Mouse (Mus musculus) limb, embryonic 13.5 days (tissue): ENCODE measurements around the gene Galnt14. TPM values are rescaled to one million over a fixed set of nuclear protein-coding genes. Genes with fewer than 3 reads are reported as not detected.

Source experiments
- ATAC-seq: fragments of 200-750 bp; cut with Nextera tagmentation; 2 replicates; pipeline ENCODE4 v1.8.0; 2017; ENCODE audit warnings: low read depth, moderate number of reproducible peaks, moderate TSS enrichment; ENCODE audit not compliant: low FRiP score
- H3K27ac ChIP-seq: fragments of 300-500 bp; sonication (generic); 2 replicates; pipeline ENCODE4 v1.5.1; 2015; ENCODE audit warnings: inconsistent platforms, mild to moderate bottlenecking, moderate library complexity
- H3K27me3 ChIP-seq: fragments of 300-500 bp; sonication (generic); 2 replicates; pipeline ENCODE4 v1.6.1; 2015; ENCODE audit warnings: mild to moderate bottlenecking, inconsistent platforms
- H3K36me3 ChIP-seq: fragments of 300-500 bp; sonication (generic); 2 replicates; pipeline ENCODE4 v1.6.1; 2015; ENCODE audit warnings: inconsistent platforms, mild to moderate bottlenecking, moderate library complexity
- H3K4me1 ChIP-seq: fragments of 300-500 bp; sonication (generic); 2 replicates; pipeline ENCODE4 v1.6.1; 2015; ENCODE audit warnings: inconsistent platforms
- H3K4me2 ChIP-seq: fragments of 300-500 bp; sonication (generic); replicated peaks from 2 replicates; pipeline ENCODE4 v1.6.1; 2015; ENCODE audit warnings: inconsistent platforms, mild to moderate bottlenecking, moderate library complexity
- H3K4me3 ChIP-seq: fragments of 300-500 bp; sonication (generic); 2 replicates; pipeline ENCODE4 v1.5.1; 2015; ENCODE audit warnings: moderate library complexity, mild to moderate bottlenecking, inconsistent platforms
- H3K9ac ChIP-seq: fragments of 300-500 bp; sonication (generic); 2 replicates; pipeline ENCODE4 v1.6.1; 2015; ENCODE audit warnings: mild to moderate bottlenecking, inconsistent platforms
- H3K9me3 ChIP-seq: fragments of 300-500 bp; sonication (generic); 2 replicates; pipeline ENCODE4 v1.6.1; 2016; ENCODE audit warnings: inconsistent platforms
- WGBS: fragments of 180-500 bp; shearing (Covaris S2); methylation state at CpG from one replicate; pipeline ENCODE4 v1.1.7; 2015; 5-methylcytosine and 5-hydroxymethylcytosine counted together
- polyA plus RNA-seq: library from polyadenylated mRNA; unstranded; fragments of >200 nt; fragmentation: Nextera tagmentation; extraction: Ambion mirVana; gene quantifications from 2 replicates; pipeline ENCODE4 v1.2.1, GENCODE M21; 2015

Galnt14 gene
- polyA plus RNA-seq, 1 experiment from 2014 or later = 2.8 TPM

DNA sequence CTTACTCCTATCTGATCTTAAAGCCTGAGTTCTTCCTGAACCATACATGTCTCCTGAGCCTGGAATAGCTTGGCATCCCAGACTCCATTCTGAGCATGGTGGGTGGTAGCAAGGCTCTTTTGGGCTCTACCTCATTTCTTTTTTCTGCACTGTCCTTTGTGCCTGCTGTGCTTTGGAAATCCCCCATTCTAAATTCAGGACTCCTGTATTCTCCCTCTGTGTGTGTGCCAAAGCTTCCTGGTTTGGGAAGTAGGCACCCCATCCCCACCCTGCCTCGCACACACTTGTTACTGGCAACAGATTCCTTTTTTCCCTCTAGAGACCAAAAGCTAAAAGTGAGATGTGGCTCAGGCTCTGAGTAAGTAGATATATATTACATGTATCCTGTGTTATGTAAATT is 191.9 kb downstream of the Galnt14 start:
- Histone ChIP-seq H3K4me3 (no peak overlapping the region), H3K27me3 (no peaks in the 10 kb centered on the region), H3K36me3 (no peaks in the 10 kb centered on the region), H3K9ac (no peak overlapping the region), H3K4me2 (no peak overlapping the region), H3K9me3 (no peaks in the 10 kb centered on the region), H3K27ac (no peak overlapping the region), H3K4me1 (no peaks in the 10 kb centered on the region)
- no peak for ATAC-seq
- WGBS = 83% methylated on average over 1 of the region's 1 CpGs

DNA sequence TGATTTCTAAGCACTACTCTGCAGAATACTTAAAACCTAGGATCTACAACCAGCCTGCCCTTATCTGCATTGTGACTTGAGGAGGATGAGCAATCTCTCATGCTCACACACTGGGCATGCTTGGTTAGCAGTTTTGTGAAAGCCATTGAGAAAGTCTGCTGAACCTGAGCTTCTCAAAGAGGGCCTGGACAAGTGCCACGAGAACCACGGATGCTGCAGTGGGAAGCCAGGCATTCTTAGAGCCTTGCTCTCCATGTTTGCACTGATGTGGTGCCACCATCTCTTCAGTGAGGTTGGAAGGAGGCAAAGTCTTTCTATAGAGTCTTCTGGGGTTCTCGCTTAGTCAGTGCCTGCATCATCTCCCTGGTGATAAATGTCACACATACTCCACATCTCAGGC is 194.7 kb downstream of the Galnt14 start:
- Histone ChIP-seq H3K36me3 (no peaks in the 10 kb centered on the region), H3K4me1 (no peaks in the 10 kb centered on the region), H3K27me3 (no peaks in the 10 kb centered on the region), H3K27ac (no peak overlapping the region), H3K4me2 (no peak overlapping the region), H3K9ac (no peak overlapping the region), H3K4me3 (no peak overlapping the region), H3K9me3 (no peaks in the 10 kb centered on the region)
- no peak for ATAC-seq
- WGBS = 88% methylated on average over 3 of the region's 3 CpGs

DNA sequence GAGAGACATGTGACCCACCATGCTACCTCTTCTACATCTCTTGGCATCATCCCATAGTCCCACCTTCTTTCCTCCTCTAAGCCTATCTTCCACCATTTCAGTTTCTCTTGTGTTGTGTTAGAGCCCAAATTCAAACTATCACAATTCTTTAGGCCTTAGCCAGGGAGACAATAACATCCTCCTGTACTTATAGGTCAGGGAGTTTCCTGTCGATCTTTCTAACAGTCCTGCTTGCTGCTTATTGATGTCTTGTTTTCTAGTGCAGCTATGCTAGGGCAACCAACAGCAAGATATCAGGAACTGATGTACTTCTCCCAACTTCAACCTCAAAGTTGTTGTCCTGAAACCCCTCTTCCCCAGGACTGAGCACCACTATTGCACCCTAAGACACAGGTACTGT is 195.4 kb downstream of the Galnt14 start:
- Histone ChIP-seq H3K4me3 (no peak overlapping the region), H3K4me1 (no peaks in the 10 kb centered on the region), H3K9ac (no peak overlapping the region), H3K9me3 (no peaks in the 10 kb centered on the region), H3K36me3 (no peaks in the 10 kb centered on the region), H3K27ac (no peak overlapping the region), H3K4me2 (no peak overlapping the region), H3K27me3 (no peaks in the 10 kb centered on the region)
- ATAC-seq = no peak
- WGBS = 93% methylated on average over 1 of the region's 1 CpGs

DNA sequence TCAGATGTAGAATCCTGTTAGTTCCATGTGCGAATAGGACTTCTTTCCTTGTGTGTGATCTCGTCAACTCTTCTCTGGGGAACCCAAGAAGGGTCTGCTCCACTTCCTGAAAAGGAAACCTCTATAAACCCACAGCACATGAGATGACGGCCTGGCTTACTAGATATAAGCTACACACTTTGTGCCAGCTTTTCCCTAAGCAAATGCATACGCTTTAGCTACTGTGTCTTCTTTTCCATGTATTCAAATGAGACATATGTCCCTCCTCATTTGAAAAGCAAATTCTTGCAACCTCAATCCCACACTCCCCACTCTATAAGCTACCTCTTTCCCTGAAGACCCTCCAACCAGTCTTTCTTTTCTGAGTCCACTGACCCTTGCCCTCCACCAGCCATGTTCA is 196.0 kb downstream of the Galnt14 start:
- no peaks in the 10 kb centered on the region for H3K27me3 ChIP-seq

DNA sequence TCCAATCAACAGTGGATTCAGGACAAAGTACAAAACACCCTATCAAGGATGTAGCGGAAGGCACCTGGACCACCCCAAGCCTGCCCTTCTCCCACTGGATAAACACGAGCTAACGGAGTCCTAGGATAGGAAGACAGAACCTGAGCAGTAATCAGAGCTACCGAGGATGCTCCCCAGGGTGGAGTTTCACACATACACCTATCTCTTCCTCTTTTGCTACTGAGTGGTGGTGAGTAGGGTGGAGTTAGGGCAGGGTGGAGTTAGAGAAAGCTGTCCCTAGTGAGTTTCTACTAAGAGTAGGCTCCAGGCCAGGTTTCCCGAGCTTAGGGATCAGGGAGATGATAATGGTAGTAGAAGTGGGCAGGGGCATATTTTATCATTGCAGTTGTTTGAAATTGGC is 197.4 kb downstream of the Galnt14 start:
- H3K27me3 ChIP-seq = no peaks in the 10 kb centered on the region
- no peak overlapping the region for H3K27ac ChIP-seq
- 82% methylated on average over 5 of the region's 5 CpGs for WGBS
- H3K4me1 ChIP-seq = no peaks in the 10 kb centered on the region
- no peak overlapping the region for H3K4me3 ChIP-seq
- H3K9me3 ChIP-seq = no peaks in the 10 kb centered on the region
- no peak for ATAC-seq
- no peaks in the 10 kb centered on the region for H3K36me3 ChIP-seq
- H3K4me2 ChIP-seq = no peak overlapping the region
- H3K9ac ChIP-seq = no peak overlapping the region

More for the DNA sequence above, 196.0 kb downstream of the Galnt14 start:
- Histone ChIP-seq H3K27ac (no peak overlapping the region), H3K4me3 (no peak overlapping the region), H3K36me3 (no peaks in the 10 kb centered on the region), H3K9me3 (no peaks in the 10 kb centered on the region), H3K9ac (no peak overlapping the region), H3K4me2 (no peak overlapping the region), H3K4me1 (no peaks in the 10 kb centered on the region)
- 77% methylated on average over 4 of the region's 4 CpGs for WGBS
- ATAC-seq = no peak

DNA sequence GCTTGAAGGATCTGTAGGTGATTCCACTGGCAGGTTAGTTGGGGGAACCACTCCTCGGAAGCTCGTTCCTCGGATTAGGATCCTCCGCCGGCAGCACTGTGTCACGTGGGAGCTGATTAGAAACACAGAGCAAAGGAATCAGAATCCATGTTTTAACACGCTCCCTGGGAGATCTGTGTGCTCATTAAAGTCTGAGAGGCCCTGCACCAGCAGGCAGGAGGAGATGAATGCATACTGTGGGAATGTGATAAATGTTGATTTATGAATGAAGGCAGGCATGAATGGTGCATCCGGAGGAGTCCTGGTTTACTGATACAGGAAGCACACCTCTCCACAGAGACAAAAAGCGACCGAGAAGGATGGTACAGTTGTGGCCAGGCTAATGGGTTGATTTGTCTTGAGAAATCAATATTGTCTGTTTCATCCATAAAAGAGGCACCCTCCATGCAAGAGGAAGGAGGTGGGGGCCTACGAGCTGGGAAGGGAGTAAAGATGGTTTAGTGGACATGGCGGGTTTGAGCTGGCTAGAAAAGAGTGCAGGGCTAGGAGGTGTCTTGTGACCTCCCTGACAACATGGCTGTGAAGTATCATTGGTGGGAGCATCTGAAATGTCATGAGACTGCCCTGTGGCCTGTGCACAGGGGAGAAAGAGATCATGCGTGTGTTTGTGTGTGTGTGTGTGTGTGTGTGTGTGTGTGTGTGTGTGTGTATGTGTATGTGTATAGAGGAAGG is 202.3 kb downstream of the Galnt14 start:
- Histone ChIP-seq H3K4me1 (no peaks in the 10 kb centered on the region), H3K9me3 (no peaks in the 10 kb centered on the region), H3K27me3 (no peaks in the 10 kb centered on the region), H3K4me2 (no peak overlapping the region), H3K4me3 (no peak overlapping the region), H3K27ac (no peak overlapping the region), H3K36me3 (no peaks in the 10 kb centered on the region), H3K9ac (no peak overlapping the region)
- no peak for ATAC-seq
- WGBS = 76% methylated on average over 13 of the region's 13 CpGs

DNA sequence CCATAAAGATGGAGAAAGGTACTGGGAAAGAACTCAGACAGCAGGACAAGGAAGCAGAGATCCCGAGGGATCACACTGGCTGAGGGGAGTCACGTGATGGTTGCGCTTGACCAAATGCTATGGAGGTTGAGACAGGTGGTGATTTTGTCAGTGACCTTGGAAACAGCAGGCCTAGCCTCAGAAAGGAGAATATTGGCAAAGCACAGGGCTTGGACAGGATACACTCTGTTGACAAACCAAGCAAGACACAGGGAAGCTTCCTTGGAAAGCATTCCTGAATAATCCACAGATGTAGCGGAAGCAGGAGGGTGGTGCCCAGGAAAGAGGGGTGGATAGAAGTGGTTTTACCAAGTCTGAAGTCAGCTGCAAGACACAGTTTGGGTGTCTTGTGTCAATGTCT is 206.1 kb downstream of the Galnt14 start:
- H3K4me3 ChIP-seq = no peak overlapping the region
- 85% methylated on average over 4 of the region's 4 CpGs for WGBS
- no peaks in the 10 kb centered on the region for H3K4me1 ChIP-seq
- no peak overlapping the region for H3K4me2 ChIP-seq
- no peak overlapping the region for H3K27ac ChIP-seq
- H3K9me3 ChIP-seq = no peaks in the 10 kb centered on the region
- ATAC-seq = no peak
- H3K9ac ChIP-seq = no peak overlapping the region
- no peaks in the 10 kb centered on the region for H3K36me3 ChIP-seq
- no peaks in the 10 kb centered on the region for H3K27me3 ChIP-seq

DNA sequence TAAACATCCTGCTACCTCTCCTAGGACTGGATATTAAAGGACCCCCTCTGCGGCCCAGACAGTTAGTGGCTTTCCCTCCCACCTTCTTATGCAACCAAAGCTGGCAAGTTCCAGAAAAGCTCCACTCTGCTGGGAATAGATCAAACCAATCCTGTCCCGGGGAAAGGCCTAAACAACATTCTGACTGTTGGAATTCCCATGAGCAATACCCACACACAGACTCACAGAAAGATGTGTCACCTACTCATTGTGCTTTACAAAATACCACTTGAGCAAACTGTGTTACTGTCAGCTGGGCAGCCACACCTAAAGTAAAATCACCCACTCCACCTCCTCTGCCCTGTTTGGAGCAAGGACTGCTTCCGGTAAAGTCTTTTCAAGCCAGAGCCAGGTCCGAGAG is 207.6 kb downstream of the Galnt14 start:
- Histone ChIP-seq H3K4me3 (no peak overlapping the region), H3K4me1 (no peaks in the 10 kb centered on the region), H3K36me3 (no peaks in the 10 kb centered on the region), H3K27me3 (no peaks in the 10 kb centered on the region), H3K27ac (no peak overlapping the region), H3K9ac (no peak overlapping the region), H3K4me2 (no peak overlapping the region), H3K9me3 (no peaks in the 10 kb centered on the region)
- WGBS = 86% methylated on average over 4 of the region's 4 CpGs
- ATAC-seq = no peak

DNA sequence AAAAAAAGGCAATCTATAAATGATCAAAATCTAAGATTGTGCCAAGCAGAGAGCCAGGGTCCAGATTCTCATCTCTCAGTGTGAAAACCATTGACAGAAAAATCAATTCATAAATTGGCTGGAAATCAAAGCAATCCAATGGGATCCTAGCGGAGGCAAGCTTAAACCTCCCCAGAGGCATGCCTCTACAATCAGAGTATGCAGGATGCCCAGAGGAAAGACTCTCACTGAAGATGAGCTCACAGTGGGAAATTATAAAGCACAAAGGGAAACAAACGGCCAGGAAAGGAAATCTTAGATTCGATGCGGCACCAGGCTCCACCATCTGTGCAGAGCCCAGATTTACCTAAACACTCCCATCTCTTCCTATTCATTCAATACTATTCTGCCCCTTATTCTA is 220.7 kb downstream of the Galnt14 start:
- H3K27me3 ChIP-seq = no peaks in the 10 kb centered on the region
- H3K9ac ChIP-seq = no peak overlapping the region
- no peak overlapping the region for H3K4me3 ChIP-seq
- no peak overlapping the region for H3K27ac ChIP-seq
- no peak overlapping the region for H3K4me2 ChIP-seq
- WGBS = 92% methylated on average over 4 of the region's 4 CpGs
- H3K36me3 ChIP-seq = no peaks in the 10 kb centered on the region
- no peaks in the 10 kb centered on the region for H3K4me1 ChIP-seq
- no peaks in the 10 kb centered on the region for H3K9me3 ChIP-seq
- ATAC-seq = no peak

DNA sequence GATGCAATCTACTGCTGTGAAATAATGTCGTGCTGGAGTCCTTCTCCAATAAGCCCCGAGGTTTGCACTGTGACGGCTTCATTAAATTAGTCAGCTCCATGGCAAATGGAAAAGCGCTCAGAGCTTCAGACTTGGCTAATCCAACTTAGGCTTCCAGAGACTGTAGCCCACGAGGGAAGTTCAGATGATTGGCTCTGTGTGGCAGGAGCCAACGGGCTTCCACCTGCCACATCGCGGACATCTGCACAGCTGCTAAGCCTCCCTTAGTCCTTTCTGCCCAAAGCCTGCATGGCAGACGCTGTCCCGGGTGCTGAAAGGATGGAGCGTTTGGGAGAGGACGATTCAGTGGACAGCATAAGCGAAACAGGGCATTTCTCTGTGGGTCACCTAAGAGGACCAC is 222.5 kb downstream of the Galnt14 start:
- Histone ChIP-seq H3K4me1 (no peaks in the 10 kb centered on the region), H3K9me3 (no peaks in the 10 kb centered on the region), H3K27ac (no peak overlapping the region), H3K9ac (no peak overlapping the region), H3K4me2 (no peak overlapping the region), H3K4me3 (no peak overlapping the region), H3K36me3 (no peaks in the 10 kb centered on the region), H3K27me3 (no peaks in the 10 kb centered on the region)
- 25% methylated on average over 13 of the region's 13 CpGs for WGBS
- ATAC-seq = no peak

DNA sequence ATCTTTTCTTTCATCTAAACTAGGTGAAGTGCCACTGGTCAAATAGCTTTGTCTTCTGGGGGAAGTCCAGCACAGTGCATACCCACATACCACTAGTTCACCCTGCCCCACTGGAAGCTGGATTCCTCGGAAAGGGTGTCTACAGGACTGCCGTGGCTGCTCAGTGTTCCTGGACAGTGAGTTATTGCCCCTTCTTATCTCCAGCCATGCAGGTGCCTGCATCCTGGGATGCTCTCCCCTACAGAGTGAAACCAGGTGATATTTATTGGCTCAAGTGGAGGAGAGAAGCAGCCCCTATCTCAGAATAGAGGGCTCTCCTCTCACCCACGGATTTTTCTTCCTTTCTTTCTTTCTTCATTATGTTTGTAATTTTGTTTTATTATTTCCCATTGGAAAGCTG is 222.9 kb downstream of the Galnt14 start:
- no peaks in the 10 kb centered on the region for H3K27me3 ChIP-seq
- no peak overlapping the region for H3K27ac ChIP-seq
- 62% methylated on average over 3 of the region's 3 CpGs for WGBS
- no peaks in the 10 kb centered on the region for H3K36me3 ChIP-seq
- no peak overlapping the region for H3K9ac ChIP-seq
- no peak overlapping the region for H3K4me3 ChIP-seq
- no peaks in the 10 kb centered on the region for H3K9me3 ChIP-seq
- no peak overlapping the region for H3K4me2 ChIP-seq
- H3K4me1 ChIP-seq = no peaks in the 10 kb centered on the region
- ATAC-seq = no peak

DNA sequence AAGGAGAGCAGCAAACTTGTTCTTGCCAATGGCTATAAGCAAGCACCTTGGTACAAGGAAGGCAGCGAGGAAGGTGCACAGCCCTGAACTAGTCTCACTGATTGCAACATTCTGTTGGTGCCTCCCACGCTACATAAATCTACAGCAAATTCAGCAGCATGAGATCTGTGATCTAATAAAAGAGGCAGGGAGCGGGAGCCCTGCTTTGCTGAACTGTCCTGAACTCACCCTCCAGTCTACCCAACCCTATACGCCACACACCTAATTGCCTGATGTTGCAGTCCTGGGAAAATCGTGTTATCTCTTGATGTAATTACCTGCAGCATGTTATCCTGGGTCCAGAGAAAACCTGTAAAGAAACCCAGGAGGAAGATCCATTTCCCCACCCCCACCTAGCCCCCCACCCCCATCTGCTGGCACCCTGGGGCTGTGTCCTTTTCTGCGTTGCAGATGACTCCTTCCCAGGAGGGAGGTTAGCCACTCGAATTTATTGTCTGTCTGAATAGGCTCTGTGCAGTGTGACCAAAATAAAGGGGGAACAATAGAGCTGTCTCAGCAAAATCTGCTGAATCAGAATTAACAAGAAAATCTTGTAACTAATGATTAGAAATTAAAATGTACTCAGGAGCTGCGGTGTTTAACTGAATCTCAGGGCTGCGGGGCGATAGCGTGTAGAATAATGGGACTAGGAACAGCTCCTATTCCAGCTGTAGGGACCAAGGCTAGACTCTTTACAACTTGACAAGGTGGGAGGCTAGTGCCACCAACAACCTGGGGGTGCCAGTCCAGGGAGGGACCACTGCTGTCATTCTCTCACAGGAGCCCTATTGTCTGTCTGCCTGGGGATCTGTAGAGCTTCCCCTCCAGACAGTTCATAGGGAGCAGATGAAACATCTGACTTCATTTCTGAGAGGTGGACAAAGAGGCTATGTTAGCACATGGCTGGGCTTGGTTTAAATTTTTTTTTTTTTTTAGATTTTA is 232.9 kb downstream of the Galnt14 start:
- H3K9ac ChIP-seq = no peak overlapping the region
- whole genome bisulfite sequencing = 62% methylated on average over 11 of the region's 11 CpGs
- no peak overlapping the region for H3K4me3 ChIP-seq

More for the DNA sequence above, 232.9 kb downstream of the Galnt14 start:
- Histone ChIP-seq H3K4me2 (no peak overlapping the region), H3K27ac (no peak overlapping the region), H3K9me3 (no peaks in the 10 kb centered on the region), H3K36me3 (no peaks in the 10 kb centered on the region), H3K4me1 (no peaks in the 10 kb centered on the region), H3K27me3 (no peaks in the 10 kb centered on the region)
- no peak for ATAC-seq
